In genomic region chr12:87198792-87199191, GRCm38 (mm10) we compare ENCODE assay signal across 8 mouse cellular contexts. TPM values are rescaled to one million over a fixed set of nuclear protein-coding genes. Genes with fewer than 3 reads are reported as not detected.
DNase-seq lines count a peak whose midpoint lies in the region; ATAC-seq and TF ChIP-seq lines count a peak whose summit lies in the region.

No protein-coding gene starts in this region.

- no peak for TF ChIP-seq POLR2A in cortical plate, adult 2 months (IDR thresholded peaks at IDR 0.05; ENCODE audit: extremely low read depth, insufficient read depth, low read length)

- H3K27me3 ChIP-seq in kidney, embryonic 15.5 days: no peaks in the 10 kb centered on the region
- no peaks in the 10 kb centered on the region for H3K27me3 ChIP-seq in hindbrain, embryonic 13.5 days
- H3K27me3 ChIP-seq in midbrain, embryonic 14.5 days (ENCODE audit: control insufficient read depth, insufficient read depth, low read length): no peaks in the 10 kb centered on the region

- no peaks in the 10 kb centered on the region for H3K9me3 ChIP-seq in kidney, embryonic 15.5 days (replicated peaks)
- no peaks in the 10 kb centered on the region for H3K9me3 ChIP-seq in hindbrain, embryonic 13.5 days
- H3K9me3 ChIP-seq in midbrain, embryonic 14.5 days (ENCODE audit: control insufficient read depth, low read length): no peaks in the 10 kb centered on the region

- peak overlapping the region; percentile 83 for H3K4me3 ChIP-seq in kidney, embryonic 15.5 days (replicated peaks)
- H3K4me3 ChIP-seq in cortical plate, adult 2 months (ENCODE audit: insufficient read depth, low read length): peak overlapping the region; percentile 78
- H3K4me3 ChIP-seq in hindbrain, embryonic 13.5 days: peak overlapping the region; percentile 85
- peak overlapping the region; percentile 85 for H3K4me3 ChIP-seq in midbrain, embryonic 14.5 days (replicated peaks; ENCODE audit: low read depth, low read length)

- WGBS in kidney, embryonic 15.5 days: 57% methylated on average over 6 of the region's 6 CpGs
- WGBS in hindbrain, embryonic 13.5 days: 47% methylated on average over 6 of the region's 6 CpGs
- 42% methylated on average over 6 of the region's 6 CpGs for WGBS in midbrain, embryonic 14.5 days

- H3K4me2 ChIP-seq in kidney, embryonic 15.5 days: peak overlapping the region; percentile 92
- peak overlapping the region; percentile 66 for H3K4me2 ChIP-seq in hindbrain, embryonic 13.5 days
- H3K4me2 ChIP-seq in midbrain, embryonic 14.5 days (ENCODE audit: low read length): peak overlapping the region; percentile 80

- peaks cover 9% of the 10 kb centered on the region; the same call in 1 of the 2 replicates for H3K4me1 ChIP-seq in kidney, embryonic 15.5 days
- H3K4me1 ChIP-seq in cortical plate, adult 2 months (ENCODE audit: control insufficient read depth, insufficient read depth, low read length): peaks cover 6% of the 10 kb centered on the region; the same call in 1 of the 2 replicates
- peaks cover 25% of the 10 kb centered on the region for H3K4me1 ChIP-seq in hindbrain, embryonic 13.5 days (replicated peaks)
- peaks cover 9% of the 10 kb centered on the region for H3K4me1 ChIP-seq in midbrain, embryonic 14.5 days (ENCODE audit: control insufficient read depth, insufficient read depth, low read length)

- peak overlapping the region; percentile 87; the same call in 1 of the 2 replicates for H3K9ac ChIP-seq in kidney, embryonic 15.5 days
- peak overlapping the region; percentile 94 for H3K9ac ChIP-seq in hindbrain, embryonic 13.5 days
- H3K9ac ChIP-seq in midbrain, embryonic 14.5 days (replicated peaks; ENCODE audit: low read length): peak overlapping the region; percentile 93

- H3K36me3 ChIP-seq in kidney, embryonic 15.5 days: no peaks in the 10 kb centered on the region
- H3K36me3 ChIP-seq in hindbrain, embryonic 13.5 days: no peaks in the 10 kb centered on the region
- H3K36me3 ChIP-seq in midbrain, embryonic 14.5 days (ENCODE audit: control insufficient read depth, insufficient read depth, low read length): no peaks in the 10 kb centered on the region

- no peak for ATAC-seq in kidney, embryonic 15.5 days (replicated peaks; ENCODE audit: low FRiP score)
- no peak for ATAC-seq in hindbrain, embryonic 13.5 days (ENCODE audit: low FRiP score)
- ATAC-seq in midbrain, embryonic 14.5 days (ENCODE audit: low FRiP score, low TSS enrichment): no peak

- no peak for DNase-seq in kidney, adult 11 months
- no peak for DNase-seq in midbrain, embryonic 14.5 days
- DNase-seq in retina, embryonic 14.5 days (ENCODE audit: low spot score): no peak
- no peak for DNase-seq in kidney, adult 9 months
- no peak for DNase-seq in yolk sac, embryonic 10.5 days (ENCODE audit: low spot score)

- no peak for TF ChIP-seq CTCF in cortical plate, adult 2 months (IDR thresholded peaks at IDR 0.05; ENCODE audit: extremely low read depth, insufficient read depth, low read length)

- no peak overlapping the region for H3K27ac ChIP-seq in kidney, embryonic 15.5 days
- H3K27ac ChIP-seq in cortical plate, adult 2 months (ENCODE audit: insufficient read depth, low read length): no peak overlapping the region
- H3K27ac ChIP-seq in hindbrain, embryonic 13.5 days: no peak overlapping the region
- H3K27ac ChIP-seq in midbrain, embryonic 14.5 days (replicated peaks; ENCODE audit: low read depth, low read length): no peak overlapping the region

RNA-seq across cellular contexts. Expression of gene Samd15, which starts 0.7 kb away (rescaled TPM):
- polyA plus RNA-seq in kidney, embryonic 15.5 days (2015; fragmentation: Nextera tagmentation; extraction: Ambion mirVana): 1.3 and 1.7 TPM in 2 replicates
- polyA plus RNA-seq in cortical plate, adult 2 months (2012; rRNA removed): 2.8 and 3.4 TPM in 2 replicates
- polyA plus RNA-seq in hindbrain, embryonic 13.5 days (2015; fragmentation: Nextera tagmentation; extraction: Ambion mirVana): 1.7 and 2.4 TPM in 2 replicates
- 1.2 and 2.6 TPM in 2 replicates for polyA plus RNA-seq in midbrain, embryonic 14.5 days (2014; fragmentation: Nextera tagmentation; extraction: Ambion mirVana)

RNA-seq across cellular contexts. Expression of gene Tmed8, which starts 1.5 kb away (rescaled TPM):
- 2.1 and 2.2 TPM in 2 replicates for polyA plus RNA-seq in kidney, embryonic 15.5 days (2015; fragmentation: Nextera tagmentation; extraction: Ambion mirVana)
- 20.5 and 21.5 TPM in 2 replicates for polyA plus RNA-seq in cortical plate, adult 2 months (2012; rRNA removed)
- polyA plus RNA-seq in hindbrain, embryonic 13.5 days (2015; fragmentation: Nextera tagmentation; extraction: Ambion mirVana): 4.1 and 4.2 TPM in 2 replicates
- 6.5 and 6.9 TPM in 2 replicates for polyA plus RNA-seq in midbrain, embryonic 14.5 days (2014; fragmentation: Nextera tagmentation; extraction: Ambion mirVana)

RNA-seq across cellular contexts. Expression of gene Noxred1, which starts 39.7 kb away (rescaled TPM):
- 0.55 and 0.66 TPM in 2 replicates for polyA plus RNA-seq in kidney, embryonic 15.5 days (2015; fragmentation: Nextera tagmentation; extraction: Ambion mirVana)
- 2.0 and 2.5 TPM in 2 replicates for polyA plus RNA-seq in cortical plate, adult 2 months (2012; rRNA removed)
- polyA plus RNA-seq in hindbrain, embryonic 13.5 days (2015; fragmentation: Nextera tagmentation; extraction: Ambion mirVana): 1.6 and 2.1 TPM in 2 replicates
- 0.81 and 1.0 TPM in 2 replicates for polyA plus RNA-seq in midbrain, embryonic 14.5 days (2014; fragmentation: Nextera tagmentation; extraction: Ambion mirVana)

RNA-seq across cellular contexts. Expression of gene Pomt2, which starts 51.0 kb away (rescaled TPM):
- 18.5 and 19.0 TPM in 2 replicates for polyA plus RNA-seq in kidney, embryonic 15.5 days (2015; fragmentation: Nextera tagmentation; extraction: Ambion mirVana)
- polyA plus RNA-seq in cortical plate, adult 2 months (2012; rRNA removed): 19.0 and 19.3 TPM in 2 replicates
- 11.5 and 12.9 TPM in 2 replicates for polyA plus RNA-seq in hindbrain, embryonic 13.5 days (2015; fragmentation: Nextera tagmentation; extraction: Ambion mirVana)
- polyA plus RNA-seq in midbrain, embryonic 14.5 days (2014; fragmentation: Nextera tagmentation; extraction: Ambion mirVana): 12.2 and 16.6 TPM in 2 replicates

RNA-seq across cellular contexts. Expression of gene Gstz1, which starts 51.8 kb away (rescaled TPM):
- polyA plus RNA-seq in kidney, embryonic 15.5 days (2015; fragmentation: Nextera tagmentation; extraction: Ambion mirVana): 43.9 and 56.1 TPM in 2 replicates
- 93.6 and 96.5 TPM in 2 replicates for polyA plus RNA-seq in cortical plate, adult 2 months (2012; rRNA removed)
- polyA plus RNA-seq in hindbrain, embryonic 13.5 days (2015; fragmentation: Nextera tagmentation; extraction: Ambion mirVana): 29.6 and 32.6 TPM in 2 replicates
- polyA plus RNA-seq in midbrain, embryonic 14.5 days (2014; fragmentation: Nextera tagmentation; extraction: Ambion mirVana): 29.9 and 30.8 TPM in 2 replicates
